Mouse (Mus musculus) c-Kit-negative CD71-positive TER-119-positive erythroid progenitor cells, embryonic 14.5 days (primary cell): ENCODE data around the gene Elovl2.
A peak's percentile ranks its signal among the peaks of the same experiment; 100 is the strongest.
"Not testable (repeated sequence)": the region's sequence is repeated elsewhere in the genome, so short reads cannot be mapped to it uniquely, and the experiment has no call there.

ENCODE experiments used
- DNase-seq: peaks from one replicate; pipeline ENCODE4 v3.0.0-alpha.2; 2013; ENCODE audit warnings: low read depth, low spot score

Elovl2 gene

GRCm38 (mm10) chr13:41220304-41220834 is at the start of gene Elovl2:
Gene Elovl2 (minus strand): TSS chr13:41220405.
- no peak for DNase-seq

DNA sequence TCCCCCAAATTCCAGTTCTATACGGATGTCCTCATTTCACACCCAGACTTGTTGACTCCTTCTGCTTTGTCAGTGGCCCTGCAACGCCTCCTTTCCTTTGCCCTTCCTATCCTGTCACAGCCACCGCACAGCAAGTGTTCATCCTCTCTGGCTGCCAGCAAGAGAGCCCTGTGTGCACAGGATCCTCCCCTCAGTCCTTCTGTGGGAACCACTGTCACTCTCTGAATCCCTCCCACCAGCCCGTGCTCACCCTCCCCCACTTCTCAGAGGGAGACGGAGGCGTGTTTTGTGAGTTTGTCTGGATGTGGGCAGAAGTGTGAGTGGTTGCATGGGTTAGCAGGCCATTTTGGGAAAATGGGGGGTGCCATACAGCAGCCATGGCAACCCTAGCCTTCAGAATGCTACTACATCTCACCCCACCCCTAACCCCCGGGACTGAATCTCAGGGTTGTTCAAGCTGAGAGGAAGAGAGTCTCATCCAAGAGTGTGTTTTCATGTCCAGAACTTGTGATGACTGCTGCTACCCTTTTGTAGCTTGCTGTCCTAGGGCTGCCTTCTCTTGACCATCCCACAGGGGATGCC is 47.7 kb upstream of the Elovl2 start:
- DNase-seq = no peak

DNA sequence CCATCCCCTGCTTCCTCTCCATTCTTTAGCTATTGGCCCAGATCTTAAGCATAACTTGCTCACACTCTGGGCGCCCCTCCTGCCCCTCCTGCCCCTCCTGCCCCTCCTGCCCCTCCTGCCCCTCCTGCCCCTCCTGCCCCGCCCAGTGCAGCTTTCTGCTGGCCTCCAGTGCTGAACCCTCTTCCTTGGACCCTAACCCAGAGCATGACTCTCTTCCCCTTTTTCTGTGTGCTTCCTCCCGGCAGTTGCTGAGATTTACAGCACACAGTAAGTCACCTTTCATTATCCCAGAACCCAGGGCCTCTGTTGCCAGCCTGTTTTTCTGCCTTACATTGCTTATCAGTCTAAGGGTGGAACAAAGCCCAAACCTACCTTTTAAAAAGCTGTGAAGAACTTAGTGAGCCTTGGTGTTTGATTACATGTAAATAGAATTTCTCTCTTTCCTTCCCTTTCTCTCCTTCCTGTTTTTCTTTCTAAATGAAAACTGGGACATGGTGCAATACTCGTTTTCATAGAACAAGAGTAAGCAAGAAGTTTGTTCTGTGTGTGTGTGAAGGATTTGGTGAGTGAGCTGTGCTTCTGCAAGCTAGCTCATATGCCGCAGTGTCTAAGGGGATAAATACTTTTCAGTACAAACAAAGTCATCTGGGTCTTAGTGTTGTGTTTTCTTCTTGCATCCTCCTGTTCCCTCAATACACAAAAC is 43.2 kb upstream of the Elovl2 start:
- DNase-seq = no peak

GRCm38 (mm10) chr13:41261617-41262016 is 41.4 kb upstream of the Elovl2 start:
- DNase-seq = not testable (repeated sequence)

GRCm38 (mm10) chr13:41257851-41258250 is 37.6 kb upstream of the Elovl2 start:
- no peak for DNase-seq

GRCm38 (mm10) chr13:41256962-41257361 is 36.8 kb upstream of the Elovl2 start:
- DNase-seq = no peak

GRCm38 (mm10) chr13:41256126-41256525 is 35.9 kb upstream of the Elovl2 start:
- no peak for DNase-seq

DNA sequence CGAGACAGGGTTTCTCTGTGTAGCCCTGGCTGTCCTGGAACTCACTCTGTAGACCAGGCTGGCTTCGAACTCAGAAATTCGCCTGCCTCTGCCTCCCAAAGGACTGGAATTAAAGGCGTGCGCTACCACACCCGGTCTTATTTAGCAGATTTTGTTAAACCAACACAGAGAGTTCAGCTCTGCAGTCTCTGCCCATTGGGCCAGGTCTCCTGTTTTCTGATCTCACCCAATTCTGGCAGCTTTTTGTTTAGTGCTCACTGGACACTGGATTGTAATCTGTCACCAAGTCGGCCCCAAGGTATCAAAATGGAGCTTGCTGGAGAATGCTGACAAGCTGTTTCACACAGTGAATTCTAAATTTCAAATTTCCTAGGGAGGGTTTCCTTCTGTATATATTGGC is 32.5 kb upstream of the Elovl2 start:
- no peak for DNase-seq

- DNase-seq = no peak
Observed at GRCm38 (mm10) chr13:41252141-41252540, 31.9 kb upstream of the Elovl2 start.

- no peak for DNase-seq
Observed at GRCm38 (mm10) chr13:41251667-41252066, 31.5 kb upstream of the Elovl2 start.

GRCm38 (mm10) chr13:41251232-41251631 is 31.0 kb upstream of the Elovl2 start:
- DNase-seq = not testable (repeated sequence)

DNA sequence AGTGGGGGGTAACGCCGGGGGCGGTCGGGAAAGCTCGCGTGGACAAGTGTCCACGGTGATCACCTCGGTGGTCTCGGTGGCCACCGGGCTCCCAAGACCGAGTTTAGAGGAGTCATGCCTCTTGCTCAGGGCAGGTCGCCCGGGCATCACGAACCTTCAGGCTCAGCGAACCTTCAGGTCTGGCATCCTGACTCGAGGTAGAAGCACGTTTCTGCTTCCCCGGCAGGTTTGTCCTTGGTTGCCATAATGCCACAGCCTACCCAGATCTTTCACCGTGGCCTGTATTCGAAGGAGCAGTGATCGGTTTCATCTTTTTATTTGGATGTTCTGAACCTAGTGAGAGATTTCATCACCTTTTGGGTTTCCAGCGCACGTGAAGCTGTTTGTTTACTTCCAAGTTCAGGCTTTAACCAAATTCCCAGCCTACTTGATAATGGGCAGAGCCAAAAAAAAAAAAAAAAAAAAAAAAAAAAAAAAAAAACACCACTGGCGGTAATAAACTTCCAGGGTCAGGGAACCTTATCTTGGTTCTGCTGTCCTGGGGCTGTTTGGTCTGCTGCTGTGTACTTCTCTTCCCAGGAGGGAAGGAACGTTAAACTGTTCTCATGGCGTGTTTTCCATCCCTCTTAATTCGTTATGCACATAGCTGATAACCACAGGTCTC is 30.2 kb upstream of the Elovl2 start:
- peak; percentile 34 for DNase-seq

DNA sequence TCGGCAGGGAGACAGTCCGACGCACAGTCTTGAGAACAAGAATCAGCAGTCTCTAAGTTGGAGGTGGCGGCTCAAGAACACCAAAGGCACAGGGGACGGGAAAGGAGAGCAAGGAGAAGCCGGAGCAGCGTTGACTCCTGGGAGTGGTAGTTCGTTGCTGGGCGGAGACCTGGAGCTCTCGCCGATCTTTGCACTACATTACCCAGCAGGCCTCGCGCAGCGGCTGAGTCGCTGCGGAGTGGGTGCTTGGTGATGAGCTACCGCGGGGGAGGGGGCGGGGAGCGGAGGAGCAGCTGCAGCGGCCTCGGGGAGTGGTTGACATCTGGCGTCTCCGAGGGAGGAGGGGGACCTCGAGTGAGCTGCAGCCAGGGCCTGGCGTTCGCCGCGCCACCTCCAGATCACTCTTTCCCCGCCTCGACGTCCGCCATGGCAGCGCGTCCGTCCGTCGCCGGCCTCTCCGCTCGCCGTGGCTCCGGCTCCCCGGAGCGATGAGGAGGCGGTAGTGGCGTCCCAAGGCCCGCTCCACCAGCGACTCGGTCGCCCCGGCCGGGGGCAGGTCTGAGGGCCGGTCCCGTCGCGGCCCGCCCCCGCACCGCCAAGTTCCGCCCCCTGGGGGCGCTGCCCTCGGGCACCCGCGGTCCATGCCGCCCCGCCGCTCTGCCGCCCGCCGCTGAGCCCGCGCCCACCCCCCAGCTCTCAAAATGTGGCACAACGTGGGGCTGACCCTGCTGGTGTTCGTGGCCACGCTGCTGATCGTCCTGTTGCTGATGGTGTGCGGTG is 29.5 kb upstream of the Elovl2 start, which contains the start of gene Smim13:
Gene Smim13, plus strand, starts transcription at position 307 of the 780 bp plus-strand sequence.
- peak; percentile 82 for DNase-seq

GRCm38 (mm10) chr13:41248751-41249520 is 28.7 kb upstream of the Elovl2 start:
- DNase-seq = no peak

DNA sequence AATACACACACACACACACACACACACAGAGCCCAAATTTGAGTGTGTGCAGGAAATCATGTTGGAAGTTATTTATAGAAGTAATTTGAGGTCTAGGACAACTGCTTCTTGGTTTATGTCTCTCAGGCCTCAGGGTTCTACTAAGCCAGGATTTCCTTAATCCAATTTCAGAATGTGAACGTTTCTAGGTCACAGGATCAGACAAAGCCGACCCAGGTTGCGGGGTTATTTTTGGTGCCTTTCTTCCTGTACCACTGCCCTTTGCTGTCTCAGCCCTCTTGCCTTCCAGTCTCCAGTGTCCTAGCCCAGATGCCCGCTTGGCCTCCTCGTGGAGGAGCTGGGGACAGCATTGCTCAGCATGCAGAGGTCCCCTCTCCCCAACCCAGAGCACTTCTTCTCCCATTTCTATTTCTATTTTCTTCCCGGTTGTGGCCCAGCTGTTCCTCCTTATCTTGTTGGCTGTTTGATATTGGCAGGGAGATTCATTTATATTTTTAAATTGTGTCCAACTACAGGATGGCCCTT is 24.2 kb upstream of the Elovl2 start:
- no peak for DNase-seq

GRCm38 (mm10) chr13:41241557-41241956 is 21.4 kb upstream of the Elovl2 start:
- DNase-seq = no peak

- peak; percentile 48 for DNase-seq
Observed at GRCm38 (mm10) chr13:41238805-41239130, 18.6 kb upstream of the Elovl2 start.

DNA sequence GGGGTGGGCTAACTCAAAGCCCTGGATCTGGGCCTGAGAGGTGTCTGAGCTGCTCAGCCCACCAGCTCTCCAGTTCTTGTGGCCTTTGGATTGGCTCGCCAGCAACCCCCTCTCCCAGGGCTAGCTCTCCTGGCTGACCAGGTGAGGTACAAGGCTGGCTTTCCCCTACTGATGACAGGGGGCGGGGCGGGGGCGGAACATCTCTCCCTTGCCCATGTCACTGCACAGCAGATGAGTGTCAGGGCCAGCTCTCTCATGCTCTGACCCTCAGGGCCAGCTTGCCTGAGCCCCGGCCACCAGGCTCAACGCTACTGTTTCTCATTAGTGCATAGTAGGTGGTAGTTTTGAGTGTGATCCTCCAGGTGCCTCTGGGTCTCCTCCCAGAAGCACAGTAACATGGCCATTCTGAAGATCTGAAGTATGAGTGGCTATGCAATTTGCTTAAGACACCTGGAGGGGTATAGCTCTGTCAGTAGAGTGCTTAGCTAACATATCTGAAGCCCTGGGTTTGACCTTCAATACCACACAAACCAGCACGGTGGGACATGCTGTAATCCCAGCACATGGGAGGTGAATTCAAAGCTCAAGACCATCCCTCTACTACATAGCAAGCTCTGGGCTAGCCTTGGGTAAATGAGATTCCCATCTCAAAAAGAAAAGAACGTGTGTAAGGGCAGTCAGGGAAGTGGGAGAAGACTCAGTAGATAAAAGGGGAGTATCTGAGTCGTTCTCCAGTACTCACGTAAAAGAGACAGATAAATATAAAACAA is 18.0 kb upstream of the Elovl2 start:
- DNase-seq = no peak

GRCm38 (mm10) chr13:41235845-41236741 is 15.9 kb upstream of the Elovl2 start:
- DNase-seq = no peak
